In genomic region chr5:73168769-73169272, GRCm38 (mm10) we compare ENCODE assay signal across 9 mouse cellular contexts.
DNase-seq lines count a peak whose midpoint lies in the region; ATAC-seq and TF ChIP-seq lines count a peak whose summit lies in the region.
"Had no signal": no experiment of that assay in that cellular context is flagged by ENCODE, and none has a peak within 500 bp of the region (broad histone marks: within the 10 kb centered on the region; RNA-seq: fewer than 3 reads in every experiment).

No protein-coding gene starts in this region.

- peak; percentile 42 to 44 for DNase-seq in adrenal gland, adult (ENCODE audit: inconsistent age in 2 of 2, low spot score in 1 of 2)
- no peak for DNase-seq in adrenal gland, adult 8-10 months
- peak; percentile 61 for DNase-seq in embryonic facial prominence, embryonic 14.5 days (ENCODE audit: low spot score)
- DNase-seq in intestine, embryonic 14.5 days (ENCODE audit: low spot score), result no peak
- peak; percentile 58 for DNase-seq in lung, postnatal 0 days (ENCODE audit: low spot score)
- no peak for DNase-seq in cerebellum, postnatal 25 days
- DNase-seq in cerebellum, adult 18-20 months, result no peak

- H3K27ac ChIP-seq in embryonic facial prominence, embryonic 14.5 days (replicated peaks; ENCODE audit: low read depth, low read length), result no peak overlapping the region
- no peak overlapping the region for H3K27ac ChIP-seq in intestine, embryonic 14.5 days (ENCODE audit: low read depth)
- H3K27ac ChIP-seq in lung, postnatal 0 days (ENCODE audit: low read length), result no peak overlapping the region

- no peaks in the 10 kb centered on the region for H3K9me3 ChIP-seq in embryonic facial prominence, embryonic 14.5 days (ENCODE audit: control insufficient read depth, low read length)
- no peaks in the 10 kb centered on the region for H3K9me3 ChIP-seq in intestine, embryonic 14.5 days (ENCODE audit: control insufficient read depth, low read length)
- H3K9me3 ChIP-seq in lung, postnatal 0 days (ENCODE audit: low read length), result no peaks in the 10 kb centered on the region
- H3K9me3 ChIP-seq: megakaryocyte, embryonic 14.5 days had no signal

- H3K4me2 ChIP-seq in embryonic facial prominence, embryonic 14.5 days (ENCODE audit: low read depth, low read length), result no peak overlapping the region
- H3K4me2 ChIP-seq in intestine, embryonic 14.5 days (ENCODE audit: low read length), result no peak overlapping the region
- no peak overlapping the region for H3K4me2 ChIP-seq in lung, postnatal 0 days (replicated peaks; ENCODE audit: low read depth, low read length)

- ATAC-seq in embryonic facial prominence, embryonic 14.5 days (ENCODE audit: low read depth), result peak; percentile 77; the same call in 1 of the 2 replicates
- ATAC-seq in intestine, embryonic 14.5 days (replicated peaks; ENCODE audit: low FRiP score, low TSS enrichment, low read depth), result peak; percentile 71; the same call in 1 of the 2 replicates
- peak; percentile 75 for ATAC-seq in lung, postnatal 0 days
- no peak for ATAC-seq in monocyte, adult 5-6 weeks (replicated peaks; ENCODE audit: insufficient number of reproducible peaks, low FRiP score, low TSS enrichment, poor library complexity, severe bottlenecking)

- WGBS in embryonic facial prominence, embryonic 14.5 days, result 29% methylated on average over 5 of the region's 5 CpGs
- 22% methylated on average over 5 of the region's 5 CpGs for WGBS in intestine, embryonic 14.5 days
- WGBS in lung, postnatal 0 days, result 36% methylated on average over 5 of the region's 5 CpGs

- no peaks in the 10 kb centered on the region for H3K36me3 ChIP-seq in embryonic facial prominence, embryonic 14.5 days (ENCODE audit: control insufficient read depth, insufficient read depth, low read length)
- H3K36me3 ChIP-seq in intestine, embryonic 14.5 days (ENCODE audit: control insufficient read depth, insufficient read depth, low read length), result no peaks in the 10 kb centered on the region
- no peaks in the 10 kb centered on the region for H3K36me3 ChIP-seq in lung, postnatal 0 days (ENCODE audit: insufficient read depth, low read length)

- TF ChIP-seq CTCF in lung, postnatal 0 days (IDR thresholded peaks at IDR 0.05), result no peak

- no peak overlapping the region for H3K4me3 ChIP-seq in embryonic facial prominence, embryonic 14.5 days (ENCODE audit: low read depth, low read length)
- no peak overlapping the region for H3K4me3 ChIP-seq in intestine, embryonic 14.5 days (ENCODE audit: low read depth, low read length)
- no peak overlapping the region for H3K4me3 ChIP-seq in lung, postnatal 0 days (ENCODE audit: low read depth, low read length)
- H3K4me3 ChIP-seq: megakaryocyte, embryonic 14.5 days had no signal

- no peaks in the 10 kb centered on the region for H3K27me3 ChIP-seq in embryonic facial prominence, embryonic 14.5 days (replicated peaks; ENCODE audit: control insufficient read depth, insufficient read depth, low read length)
- H3K27me3 ChIP-seq in intestine, embryonic 14.5 days (replicated peaks; ENCODE audit: control insufficient read depth, insufficient read depth, low read length), result no peaks in the 10 kb centered on the region
- H3K27me3 ChIP-seq in lung, postnatal 0 days (replicated peaks; ENCODE audit: insufficient read depth, low read length), result no peaks in the 10 kb centered on the region
- H3K27me3 ChIP-seq: megakaryocyte, embryonic 14.5 days had no signal

- H3K4me1 ChIP-seq in embryonic facial prominence, embryonic 14.5 days (ENCODE audit: control insufficient read depth, insufficient read depth, low read length), result peaks cover 29% of the 10 kb centered on the region
- H3K4me1 ChIP-seq in intestine, embryonic 14.5 days (replicated peaks; ENCODE audit: control insufficient read depth, insufficient read depth, low read length), result peaks cover 12% of the 10 kb centered on the region
- H3K4me1 ChIP-seq in lung, postnatal 0 days (ENCODE audit: insufficient read depth, low read depth, low read length), result peaks cover 5% of the 10 kb centered on the region; the same call in 1 of the 2 replicates

- H3K9ac ChIP-seq in embryonic facial prominence, embryonic 14.5 days (ENCODE audit: low read depth, low read length), result no peak overlapping the region
- no peak overlapping the region for H3K9ac ChIP-seq in intestine, embryonic 14.5 days (ENCODE audit: low read length)
- no peak overlapping the region for H3K9ac ChIP-seq in lung, postnatal 0 days (replicated peaks; ENCODE audit: low read depth)

- no peak for TF ChIP-seq EP300 in lung, postnatal 0 days (IDR thresholded peaks at IDR 0.05)

Comparison
In these comparisons a context has a peak if more than half of its experiments do, and no peak if none do; other contexts are left out.
1. DNase-seq: peak in adrenal gland, adult (2 of 2), embryonic facial prominence, embryonic 14.5 days (single experiment) and lung, postnatal 0 days (single experiment); none in adrenal gland, adult 8-10 months (single experiment), intestine, embryonic 14.5 days (single experiment), cerebellum, postnatal 25 days (0 of 2) and cerebellum, adult 18-20 months (0 of 2).